Mouse (Mus musculus) intestine, embryonic 14.5 days (tissue): ENCODE measurements around the gene Exosc8. TPM values are rescaled to one million over a fixed set of nuclear protein-coding genes. Genes with fewer than 3 reads are reported as not detected.
A peak's percentile ranks its signal among the peaks of the same experiment; 100 is the strongest.

Source experiments
- ATAC-seq: fragments of 200-750 bp; cut with Nextera tagmentation; replicated peaks from 2 replicates; pipeline ENCODE4 v1.8.0; 2017; ENCODE audit warnings: low read depth, moderate number of reproducible peaks, moderate TSS enrichment, moderate library complexity; ENCODE audit not compliant: low FRiP score, low TSS enrichment
- DNase-seq: peaks from one replicate; pipeline ENCODE4 v3.0.0-alpha.2; 2018; ENCODE audit warnings: low spot score
- H3K27ac ChIP-seq: fragments of 300-500 bp; sonication (generic); 2 replicates; pipeline ENCODE4 v1.5.1; 2014; ENCODE audit warnings: low read depth, mild to moderate bottlenecking, control low read depth
- H3K27me3 ChIP-seq: fragments of 300-500 bp; sonication (generic); replicated peaks from 2 replicates; pipeline ENCODE4 v1.6.1; 2014; ENCODE audit warnings: low read length, control low read depth; ENCODE audit not compliant: control insufficient read depth, insufficient read depth
- H3K36me3 ChIP-seq: fragments of 300-500 bp; sonication (generic); 2 replicates; pipeline ENCODE4 v1.6.1; 2014; ENCODE audit warnings: low read length, control low read depth; ENCODE audit not compliant: control insufficient read depth, insufficient read depth
- H3K4me1 ChIP-seq: fragments of 300-500 bp; sonication (generic); replicated peaks from 2 replicates; pipeline ENCODE4 v1.6.1; 2014; ENCODE audit warnings: low read length, control low read depth, mixed read lengths; ENCODE audit not compliant: control insufficient read depth, insufficient read depth
- H3K4me2 ChIP-seq: fragments of 300-500 bp; sonication (generic); 2 replicates; pipeline ENCODE4 v1.6.1; 2014; ENCODE audit warnings: low read length
- H3K4me3 ChIP-seq: fragments of 300-500 bp; sonication (generic); 2 replicates; pipeline ENCODE4 v1.5.1; 2014; ENCODE audit warnings: low read depth, low read length, control low read depth, mixed read lengths
- H3K9ac ChIP-seq: fragments of 300-500 bp; sonication (generic); 2 replicates; pipeline ENCODE4 v1.6.1; 2014; ENCODE audit warnings: mild to moderate bottlenecking, low read length
- H3K9me3 ChIP-seq: fragments of 300-500 bp; sonication (generic); 2 replicates; pipeline ENCODE4 v1.6.1; 2016; ENCODE audit warnings: low read length, control low read depth; ENCODE audit not compliant: control insufficient read depth
- WGBS: fragments of 180-500 bp; shearing (Covaris S2); extraction: QIAGEN DNeasy Blood & Tissue Kit; methylation state at CpG from one replicate; pipeline ENCODE4 v1.1.7; 2014; 5-methylcytosine and 5-hydroxymethylcytosine counted together
- polyA plus RNA-seq: library from polyadenylated mRNA; unstranded; fragments of >200 nt; fragmentation: Nextera tagmentation; extraction: Ambion mirVana; gene quantifications from 2 replicates; pipeline ENCODE4 v1.2.1, GENCODE M21; 2014

The Exosc8 gene
- polyA plus RNA-seq, 1 experiment from 2014 or later, result 134 TPM

DNA sequence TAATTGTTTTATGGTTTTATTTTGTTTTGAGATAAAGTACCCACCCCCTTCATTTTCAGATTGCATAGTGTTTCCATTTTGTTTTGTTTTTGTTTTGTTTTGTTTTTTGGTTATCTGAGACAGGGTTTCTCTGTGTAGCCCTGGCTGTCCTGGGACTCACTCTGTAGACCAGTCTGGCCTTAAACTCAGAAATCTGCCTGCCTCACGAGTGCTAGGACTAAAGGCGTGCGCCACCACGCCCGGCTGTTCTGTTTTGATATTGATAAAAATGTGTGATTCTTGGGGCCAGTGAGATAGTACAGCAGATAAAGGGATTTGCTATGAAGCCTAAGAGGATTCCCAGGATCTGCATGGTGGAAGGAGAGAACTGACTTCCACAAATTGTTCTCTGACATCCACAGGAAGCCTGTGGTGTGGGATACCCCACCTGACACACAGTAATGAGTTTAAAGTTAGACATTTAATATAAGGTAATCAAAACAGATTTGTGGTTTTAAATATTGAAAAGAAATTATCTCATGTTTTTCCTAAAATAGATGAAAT is 35.4 kb downstream of the Exosc8 start:
- Histone ChIP-seq H3K36me3 (peaks cover 85% of the 10 kb centered on the region), H3K4me3 (no peak overlapping the region), H3K4me2 (no peak overlapping the region), H3K9ac (no peak overlapping the region), H3K27me3 (no peaks in the 10 kb centered on the region), H3K9me3 (no peaks in the 10 kb centered on the region), H3K27ac (no peak overlapping the region), H3K4me1 (no peaks in the 10 kb centered on the region)
- DNase-seq, result no peak
- 74% methylated on average over 5 of the region's 5 CpGs for WGBS
- ATAC-seq, result no peak

- 1% methylated on average over 8 of the region's 8 CpGs for WGBS
- ATAC-seq, result peak; percentile 19; the same call in 1 of the 2 replicates
Measured at GRCm38 (mm10) chr3:54693056-54693415, 42.2 kb downstream of the Exosc8 start.

DNA sequence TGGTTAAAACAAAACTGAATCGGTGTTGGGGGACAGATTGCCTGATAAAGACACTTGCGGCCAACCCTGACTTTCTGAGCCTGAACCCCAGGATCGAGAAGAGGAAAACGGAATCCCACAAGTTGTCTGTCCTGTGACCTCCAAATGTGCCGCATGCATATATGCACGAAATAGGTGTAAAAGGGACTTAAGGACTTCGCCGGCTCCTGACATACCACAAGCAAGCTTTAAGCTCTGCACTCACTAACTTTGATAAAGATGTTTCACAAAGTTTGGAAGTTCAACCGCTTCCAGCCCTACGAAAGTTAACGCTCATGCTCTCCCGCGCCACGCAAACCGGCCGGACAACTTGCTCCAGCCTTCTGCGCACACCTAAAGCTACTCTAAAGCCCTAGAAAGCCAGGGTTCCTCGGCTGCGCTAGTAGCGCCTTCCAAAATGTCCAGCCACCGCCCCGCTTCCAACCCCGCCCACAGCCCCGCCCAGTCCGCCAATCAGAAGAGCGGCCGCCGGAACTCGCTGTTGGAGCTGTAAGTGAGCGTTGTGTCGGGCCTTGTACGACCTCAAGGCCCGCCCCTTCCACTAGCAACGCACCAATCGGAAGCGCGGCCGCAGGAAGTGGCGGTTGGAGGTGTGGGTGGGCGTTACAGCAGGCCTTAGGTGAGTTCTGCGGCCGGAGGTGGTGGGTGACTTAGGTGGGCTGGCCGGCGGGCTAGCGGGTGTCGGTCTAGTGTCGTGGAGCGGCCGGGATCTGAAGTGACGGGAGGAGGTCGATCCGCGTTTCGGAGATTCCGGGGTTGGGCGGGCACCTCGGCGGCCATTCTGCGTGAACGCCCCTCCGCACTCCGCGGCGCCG is 42.8 kb downstream of the Exosc8 start, which contains the start of gene Supt20:
Gene Supt20 (plus strand): TSS at position 606 of the 854 bp plus-strand sequence.
- Histone ChIP-seq H3K4me3 (peak within 1 kb of the TSS; percentile 87), H3K27me3 (no peaks in the 10 kb centered on the region), H3K36me3 (peaks cover 30% of the 10 kb centered on the region), H3K9me3 (no peaks in the 10 kb centered on the region), H3K27ac (peak within 1 kb of the TSS; percentile 86), H3K4me1 (peaks cover 3% of the 10 kb centered on the region; the same call in 1 of the 2 replicates), H3K9ac (peak within 1 kb of the TSS; percentile 70), H3K4me2 (peak within 1 kb of the TSS; percentile 92)
- DNase-seq (peak; percentile 93), ATAC-seq (peak; percentile 99)
- WGBS, result 2% methylated on average over 65 of the region's 65 CpGs

More at GRCm38 (mm10) chr3:54693056-54693415, 42.2 kb downstream of the Exosc8 start:
- Histone ChIP-seq H3K4me2 (peak overlapping the region; percentile 85), H3K4me3 (peak overlapping the region; percentile 87), H3K9me3 (no peaks in the 10 kb centered on the region), H3K4me1 (peaks cover 3% of the 10 kb centered on the region; the same call in 1 of the 2 replicates), H3K36me3 (peaks cover 34% of the 10 kb centered on the region), H3K27me3 (no peaks in the 10 kb centered on the region), H3K27ac (peak overlapping the region; percentile 86), H3K9ac (peak overlapping the region; percentile 70)
- DNase-seq, result no peak

DNA sequence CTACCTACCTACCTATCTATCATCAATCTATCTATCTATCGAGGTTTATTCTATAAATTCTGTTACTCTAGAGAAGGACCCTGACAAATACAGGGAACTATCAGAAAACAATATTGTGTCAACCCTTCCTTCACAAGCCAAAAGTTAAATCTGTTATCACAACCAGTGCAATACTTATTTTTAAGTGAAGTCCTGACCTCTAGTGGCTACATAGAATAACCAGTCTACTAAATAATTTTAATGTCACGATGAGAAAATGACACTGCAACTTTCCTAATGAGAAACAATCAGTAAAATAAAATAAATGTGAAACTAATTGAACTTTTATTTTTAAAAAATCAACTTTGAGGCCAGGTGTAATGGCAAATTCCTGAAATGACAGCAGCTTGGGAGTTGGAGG is 46.1 kb downstream of the Exosc8 start:
- no peak overlapping the region for H3K4me3 ChIP-seq
- no peak for ATAC-seq
- H3K27ac ChIP-seq, result no peak overlapping the region
- H3K4me2 ChIP-seq, result no peak overlapping the region
- H3K27me3 ChIP-seq, result no peaks in the 10 kb centered on the region
- no peaks in the 10 kb centered on the region for H3K9me3 ChIP-seq
- H3K36me3 ChIP-seq, result no peaks in the 10 kb centered on the region
- no peak for DNase-seq
- 36% methylated on average over 2 of the region's 2 CpGs for WGBS
- H3K4me1 ChIP-seq, result no peaks in the 10 kb centered on the region
- no peak overlapping the region for H3K9ac ChIP-seq

- DNase-seq, result no peak
- Histone ChIP-seq H3K9ac (no peak overlapping the region), H3K4me2 (no peak overlapping the region), H3K27me3 (no peaks in the 10 kb centered on the region), H3K9me3 (no peaks in the 10 kb centered on the region), H3K27ac (no peak overlapping the region), H3K4me1 (no peaks in the 10 kb centered on the region), H3K36me3 (no peaks in the 10 kb centered on the region), H3K4me3 (no peak overlapping the region)
- ATAC-seq, result no peak
- WGBS, result 58% methylated on average over 2 of the region's 2 CpGs
Measured at GRCm38 (mm10) chr3:54687245-54687644, 47.9 kb downstream of the Exosc8 start.

GRCm38 (mm10) chr3:54685202-54685601 is 50.0 kb downstream of the Exosc8 start:
- DNase-seq, result no peak
- no peaks in the 10 kb centered on the region; the same call in 1 of the 2 replicates for H3K4me1 ChIP-seq
- H3K36me3 ChIP-seq, result no peaks in the 10 kb centered on the region
- no peaks in the 10 kb centered on the region for H3K27me3 ChIP-seq
- H3K4me3 ChIP-seq, result no peak overlapping the region
- H3K9me3 ChIP-seq, result no peaks in the 10 kb centered on the region
- no peak overlapping the region for H3K27ac ChIP-seq
- 91% methylated on average over 3 of the region's 3 CpGs for WGBS
- no peak overlapping the region for H3K9ac ChIP-seq
- no peak overlapping the region for H3K4me2 ChIP-seq
- no peak for ATAC-seq

- Histone ChIP-seq H3K27ac (no peak overlapping the region), H3K9ac (no peak overlapping the region), H3K4me3 (no peak overlapping the region), H3K9me3 (no peaks in the 10 kb centered on the region), H3K36me3 (no peaks in the 10 kb centered on the region), H3K4me1 (no peaks in the 10 kb centered on the region; the same call in 1 of the 2 replicates), H3K27me3 (no peaks in the 10 kb centered on the region), H3K4me2 (no peak overlapping the region)
- 56% methylated on average over 6 of the region's 6 CpGs for WGBS
- no peak for DNase-seq
- ATAC-seq, result no peak
Measured at GRCm38 (mm10) chr3:54681310-54682204, 53.6 kb downstream of the Exosc8 start.
